ENCODE assay signal across 28 mouse cellular contexts in genomic region chr12:8047046-8047445, GRCm38 (mm10).
DNase-seq lines count a peak whose midpoint lies in the region; ATAC-seq and TF ChIP-seq lines count a peak whose summit lies in the region.
"Had no signal": no experiment of that assay in that cellular context is flagged by ENCODE, and none has a peak within 500 bp of the region (broad histone marks: within the 10 kb centered on the region; RNA-seq: fewer than 3 reads in every experiment).

No protein-coding gene starts in this region.

- TF ChIP-seq EP300 in liver, postnatal 0 days (IDR thresholded peaks at IDR 0.05; ENCODE audit: low read depth): no peak

- H3K9me3 ChIP-seq in liver, embryonic 11.5 days (ENCODE audit: control insufficient read depth, low read length): no peaks in the 10 kb centered on the region
- H3K9me3 ChIP-seq in liver, postnatal 0 days (ENCODE audit: low read length): no peaks in the 10 kb centered on the region
- no peaks in the 10 kb centered on the region for H3K9me3 ChIP-seq in liver, embryonic 12.5 days (replicated peaks)
- H3K9me3 ChIP-seq: embryonic facial prominence, embryonic 13.5 days; embryonic facial prominence, embryonic 15.5 days; forebrain, embryonic 10.5 days; forebrain, embryonic 12.5 days; forebrain, embryonic 15.5 days had no signal

- H3K4me1 ChIP-seq in liver, adult 2 months (ENCODE audit: control insufficient read depth, insufficient read depth, low read length): no peaks in the 10 kb centered on the region
- H3K4me1 ChIP-seq in liver, embryonic 11.5 days (replicated peaks; ENCODE audit: control insufficient read depth, insufficient read depth, low read length): no peaks in the 10 kb centered on the region
- H3K4me1 ChIP-seq in liver, postnatal 0 days (ENCODE audit: insufficient read depth): no peaks in the 10 kb centered on the region
- H3K4me1 ChIP-seq in liver, embryonic 12.5 days: no peaks in the 10 kb centered on the region
- H3K4me1 ChIP-seq: forebrain, embryonic 12.5 days; forebrain, embryonic 15.5 days had no signal

- H3K36me3 ChIP-seq in liver, adult 2 months (ENCODE audit: control insufficient read depth, insufficient read depth, low read length): no peaks in the 10 kb centered on the region
- H3K36me3 ChIP-seq in liver, embryonic 11.5 days (ENCODE audit: control insufficient read depth, insufficient read depth, low read length): no peaks in the 10 kb centered on the region
- no peaks in the 10 kb centered on the region for H3K36me3 ChIP-seq in liver, postnatal 0 days (replicated peaks; ENCODE audit: insufficient read depth, low read length)
- H3K36me3 ChIP-seq in liver, embryonic 12.5 days: no peaks in the 10 kb centered on the region
- H3K36me3 ChIP-seq: embryonic facial prominence, embryonic 13.5 days; embryonic facial prominence, embryonic 15.5 days; forebrain, embryonic 10.5 days; forebrain, embryonic 12.5 days; forebrain, embryonic 15.5 days; G1E had no signal

- no peak for TF ChIP-seq POLR2A in liver, adult 2 months (IDR thresholded peaks at IDR 0.05; ENCODE audit: extremely low read depth, insufficient read depth, low read length)

- no peaks in the 10 kb centered on the region for H3K27me3 ChIP-seq in liver, adult 2 months (ENCODE audit: control insufficient read depth, insufficient read depth, low read length)
- no peaks in the 10 kb centered on the region for H3K27me3 ChIP-seq in liver, embryonic 11.5 days (replicated peaks; ENCODE audit: control insufficient read depth, insufficient read depth, low read length)
- no peaks in the 10 kb centered on the region for H3K27me3 ChIP-seq in liver, postnatal 0 days (ENCODE audit: insufficient read depth, low read length)
- no peaks in the 10 kb centered on the region for H3K27me3 ChIP-seq in liver, embryonic 12.5 days (replicated peaks)
- H3K27me3 ChIP-seq: CH12.LX; forebrain, embryonic 12.5 days; forebrain, embryonic 15.5 days had no signal

- TF ChIP-seq CTCF in liver, adult 2 months (IDR thresholded peaks at IDR 0.05; ENCODE audit: low read depth, low read length): no peak
- no peak for TF ChIP-seq CTCF in liver, postnatal 0 days (IDR thresholded peaks at IDR 0.05; ENCODE audit: low read depth)

- H3K4me2 ChIP-seq in liver, embryonic 11.5 days: no peak overlapping the region
- H3K4me2 ChIP-seq in liver, postnatal 0 days (ENCODE audit: low read depth, low read length): no peak overlapping the region
- H3K4me2 ChIP-seq in liver, embryonic 12.5 days: no peak overlapping the region
- H3K4me2 ChIP-seq: embryonic facial prominence, embryonic 13.5 days; embryonic facial prominence, embryonic 15.5 days; forebrain, embryonic 12.5 days; forebrain, embryonic 15.5 days had no signal

- H3K9ac ChIP-seq in liver, adult 2 months (ENCODE audit: low read depth, low read length): no peak overlapping the region
- H3K9ac ChIP-seq in liver, embryonic 11.5 days (ENCODE audit: low read depth, low read length): no peak overlapping the region
- no peak overlapping the region for H3K9ac ChIP-seq in liver, postnatal 0 days (replicated peaks)
- no peak overlapping the region for H3K9ac ChIP-seq in liver, embryonic 12.5 days
- H3K9ac ChIP-seq: embryonic facial prominence, embryonic 13.5 days; embryonic facial prominence, embryonic 15.5 days; forebrain, embryonic 12.5 days; forebrain, embryonic 15.5 days; forebrain, postnatal 0 days had no signal

- peak; percentile 83 for DNase-seq in liver, adult 2 months (ENCODE audit: extremely low read depth, low read depth, low spot score)
- DNase-seq in liver, embryonic 11.5 days (ENCODE audit: low spot score): no peak
- DNase-seq in liver, postnatal 0 days: no peak
- peak; percentile 19 for DNase-seq in adipocyte (ENCODE audit: low spot score)
- no peak for DNase-seq in kidney, postnatal 14 days
- DNase-seq: adrenal gland, adult 2 months; adrenal gland, postnatal 10 days; adrenal gland, postnatal 25 days; cerebellum, adult 11 months; cerebellum, adult 18-20 months; cerebellum, adult 8-10 months; cerebellum, adult 9-11 months; cerebellum, postnatal 14 days; cerebellum, postnatal 36 days; embryo, embryonic 11 days; forebrain, postnatal 0 days had no signal

- no peak overlapping the region for H3K27ac ChIP-seq in liver, adult 2 months (replicated peaks; ENCODE audit: insufficient read depth, low read depth, low read length)
- no peak overlapping the region for H3K27ac ChIP-seq in liver, embryonic 11.5 days (ENCODE audit: low read depth, low read length)
- no peak overlapping the region for H3K27ac ChIP-seq in liver, postnatal 0 days (ENCODE audit: low read depth)
- H3K27ac ChIP-seq in liver, embryonic 12.5 days: no peak overlapping the region
- H3K27ac ChIP-seq: embryonic facial prominence, embryonic 13.5 days; embryonic facial prominence, embryonic 15.5 days; forebrain, embryonic 10.5 days; forebrain, embryonic 12.5 days; forebrain, embryonic 15.5 days had no signal

- no peak for ATAC-seq in liver, embryonic 11.5 days (replicated peaks; ENCODE audit: low FRiP score)
- ATAC-seq in liver, postnatal 0 days: peak; percentile 78
- ATAC-seq in liver, embryonic 12.5 days: no peak
- ATAC-seq: activated CD4-positive, CD25-positive, alpha-beta regulatory T cell, adult 4 months; CD4-positive, CD25-positive, alpha-beta regulatory T cell, adult 4 months; forebrain, embryonic 15.5 days; forebrain, postnatal 0 days; Patski had no signal

- 32% methylated on average over 2 of the region's 2 CpGs for WGBS in liver, adult 2 months
- 76% methylated on average over 2 of the region's 2 CpGs for WGBS in liver, embryonic 11.5 days
- WGBS in liver, postnatal 0 days (ENCODE audit: insufficient replicate concordance): 79% methylated on average over 2 of the region's 2 CpGs
- WGBS in liver, embryonic 12.5 days (ENCODE audit: insufficient replicate concordance): 79% methylated on average over 2 of the region's 2 CpGs

- no peaks in the 10 kb centered on the region for H3K79me2 ChIP-seq in liver, adult 2 months (ENCODE audit: control insufficient read depth, insufficient read depth, low read length)

- H3K4me3 ChIP-seq in liver, adult 2 months (ENCODE audit: insufficient read depth, low read depth, low read length): no peak overlapping the region
- no peak overlapping the region for H3K4me3 ChIP-seq in liver, embryonic 11.5 days (ENCODE audit: low read depth, low read length)
- H3K4me3 ChIP-seq in liver, postnatal 0 days (ENCODE audit: low read depth, low read length): no peak overlapping the region
- no peak overlapping the region for H3K4me3 ChIP-seq in liver, embryonic 12.5 days
- H3K4me3 ChIP-seq: embryonic facial prominence, embryonic 13.5 days; embryonic facial prominence, embryonic 15.5 days; erythroblast, embryonic 14.5 days; forebrain, embryonic 10.5 days; forebrain, embryonic 12.5 days; forebrain, embryonic 15.5 days had no signal

Comparison
In these comparisons a context has a peak if more than half of its experiments do, and no peak if none do; other contexts are left out.
1. DNase-seq: peak in liver, adult 2 months (single experiment) and adipocyte (single experiment); none in liver, embryonic 11.5 days (single experiment), liver, postnatal 0 days (single experiment) and kidney, postnatal 14 days (single experiment).